Mouse (Mus musculus) embryo, embryonic 9.5 days (tissue): Measurements from ENCODE around the gene Rps19.
A peak's percentile ranks its signal among the peaks of the same experiment; 100 is the strongest.
"Not testable (repeated sequence)": the region's sequence is repeated elsewhere in the genome, so short reads cannot be mapped to it uniquely, and the experiment has no call there.

Experiments used
- DNase-seq: peaks from one replicate; pipeline ENCODE4 v3.0.0-alpha.2; 2017; ENCODE audit errors: extremely low spot score

The Rps19 gene

GRCm38 (mm10) chr7:24869532-24870165, 14.5 kb upstream of the Rps19 start, which contains the start of the genes Lypd4 and Dmrtc2:
Gene Lypd4, minus strand, starts transcription at chr7:24869941.
Gene Dmrtc2, plus strand, starts transcription at chr7:24870057.
- DNase-seq: no peak

GRCm38 (mm10) chr7:24877588-24877987, 6.6 kb upstream of the Rps19 start:
- DNase-seq: no peak

GRCm38 (mm10) chr7:24879620-24880019, 4.6 kb upstream of the Rps19 start:
- DNase-seq: no peak

GRCm38 (mm10) chr7:24882416-24883199, 1.6 kb upstream of the Rps19 start:
- no peak for DNase-seq

GRCm38 (mm10) chr7:24884693-24885291, 621 bp downstream of the Rps19 start:
- DNase-seq: no peak

- no peak for DNase-seq
These were observed 1.5 kb downstream of the Rps19 start for GRCm38 (mm10) chr7:24885468-24886307.

- no peak for DNase-seq
These were observed 2.1 kb downstream of the Rps19 start for GRCm38 (mm10) chr7:24886308-24886633.

GRCm38 (mm10) chr7:24887096-24887495, 2.9 kb downstream of the Rps19 start:
- DNase-seq: no peak

- no peak for DNase-seq
These were observed 5.5 kb downstream of the Rps19 start for GRCm38 (mm10) chr7:24889431-24890220.

GRCm38 (mm10) chr7:24890281-24891216, 6.4 kb downstream of the Rps19 start:
- peak; percentile 84 for DNase-seq

GRCm38 (mm10) chr7:24891241-24892124, 7.3 kb downstream of the Rps19 start:
- no peak for DNase-seq

- no peak for DNase-seq
These were observed 8.0 kb downstream of the Rps19 start for GRCm38 (mm10) chr7:24892125-24892583.

GRCm38 (mm10) chr7:24895749-24896148, 11.6 kb downstream of the Rps19 start:
- DNase-seq: not testable (repeated sequence)

- DNase-seq: no peak
These were observed 12.1 kb downstream of the Rps19 start for GRCm38 (mm10) chr7:24896269-24896668.

- no peak for DNase-seq
These were observed 13.1 kb downstream of the Rps19 start, which contains the start of gene Cd79a for GRCm38 (mm10) chr7:24897224-24897623. Gene Cd79a, plus strand, starts transcription at chr7:24897381.

- DNase-seq: no peak
These were observed 13.8 kb downstream of the Rps19 start for GRCm38 (mm10) chr7:24897959-24898358.

- DNase-seq: no peak
These were observed 16.9 kb downstream of the Rps19 start for GRCm38 (mm10) chr7:24901114-24901513.

GRCm38 (mm10) chr7:24901842-24902241, 17.7 kb downstream of the Rps19 start:
- DNase-seq: no peak

- no peak for DNase-seq
These were observed 18.1 kb downstream of the Rps19 start for GRCm38 (mm10) chr7:24902264-24902629.
